Mouse (Mus musculus): ENCODE measurements around the gene Serpina3a. TPM values are rescaled to one million over a fixed set of nuclear protein-coding genes. Genes with fewer than 3 reads are reported as not detected.

Gene Serpina3a
- polyA plus RNA-seq, 1 experiment from 2014 or later: not detected

DNA sequence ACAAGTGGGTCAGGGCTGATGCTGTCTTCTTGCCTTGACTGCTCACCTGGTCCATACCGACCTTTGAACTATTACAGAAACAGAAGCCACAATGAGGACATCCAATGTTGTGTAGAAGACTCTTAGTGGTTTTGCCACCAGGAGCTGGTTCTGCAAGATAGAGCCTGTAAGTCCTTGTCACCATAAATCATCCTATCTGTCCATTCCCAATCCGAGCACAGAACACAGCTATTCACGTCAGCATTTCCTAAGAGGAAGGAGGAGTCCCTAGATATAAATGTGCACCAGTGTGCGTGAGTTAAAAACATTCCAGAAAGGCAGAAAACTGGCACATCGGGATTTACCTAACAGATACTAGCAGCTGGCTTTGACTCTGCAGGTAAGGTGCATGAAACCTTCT is 15.2 kb downstream of the Serpina3a start, which contains the start of gene Serpina3b:
Gene Serpina3b, plus strand, starts transcription at position 301 of the 400 bp plus-strand sequence.
- 87% methylated on average over 5 of the region's 5 CpGs for WGBS
- Histone ChIP-seq H3K4me3 (ENCODE audit: low read depth, low read length) (no peak within 1 kb of the TSS), H3K27me3 (ENCODE audit: control insufficient read depth, insufficient read depth, low read length) (no peaks in the 10 kb centered on the region), H3K4me2 (ENCODE audit: low read depth, low read length, severe bottlenecking) (no peak within 1 kb of the TSS), H3K9me3 (ENCODE audit: control insufficient read depth, low read length) (no peaks in the 10 kb centered on the region), H3K36me3 (ENCODE audit: control insufficient read depth, insufficient read depth, low read length) (no peaks in the 10 kb centered on the region), H3K4me1 (replicated peaks; ENCODE audit: control insufficient read depth, insufficient read depth, low read length) (no peaks in the 10 kb centered on the region), H3K9ac (ENCODE audit: low read length) (no peak within 1 kb of the TSS), H3K27ac (ENCODE audit: low read depth, low read length) (no peak within 1 kb of the TSS)
- ATAC-seq (replicated peaks; ENCODE audit: low FRiP score): no peak
- no peak for DNase-seq (ENCODE audit: low spot score)

DNA sequence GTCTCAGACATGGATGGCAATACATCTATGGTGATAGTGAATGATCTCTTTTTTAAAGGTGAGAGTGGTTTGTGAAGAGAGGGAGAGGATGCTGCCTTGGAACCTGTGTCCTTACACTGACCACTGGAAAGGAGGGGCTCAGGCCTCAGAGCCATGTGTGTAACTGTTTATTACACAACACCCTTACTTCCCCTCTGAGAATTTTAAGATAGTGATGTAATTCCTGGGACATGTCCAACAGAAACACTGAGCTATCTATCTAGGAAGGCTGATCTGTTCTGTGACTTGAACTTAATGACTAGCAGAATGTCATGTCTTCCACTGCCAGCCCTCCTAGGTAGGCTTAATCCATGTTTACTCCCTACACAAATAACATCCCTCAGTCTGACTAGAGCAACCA is 18.5 kb downstream of the Serpina3a start:
- H3K36me3 ChIP-seq (ENCODE audit: control insufficient read depth, insufficient read depth, low read length): no peaks in the 10 kb centered on the region
- no peak overlapping the region for H3K4me3 ChIP-seq (ENCODE audit: low read depth, low read length)
- no peak overlapping the region for H3K27ac ChIP-seq (ENCODE audit: low read depth, low read length)
- DNase-seq (ENCODE audit: low spot score) (no peak), ATAC-seq (replicated peaks; ENCODE audit: low FRiP score) (no peak)
- H3K4me1 ChIP-seq (replicated peaks; ENCODE audit: control insufficient read depth, insufficient read depth, low read length): no peaks in the 10 kb centered on the region
- no peak overlapping the region for H3K4me2 ChIP-seq (ENCODE audit: low read depth, low read length, severe bottlenecking)
- H3K27me3 ChIP-seq (ENCODE audit: control insufficient read depth, insufficient read depth, low read length): no peaks in the 10 kb centered on the region
- H3K9me3 ChIP-seq (ENCODE audit: control insufficient read depth, low read length): no peaks in the 10 kb centered on the region
- no peak overlapping the region for H3K9ac ChIP-seq (ENCODE audit: low read length)

DNA sequence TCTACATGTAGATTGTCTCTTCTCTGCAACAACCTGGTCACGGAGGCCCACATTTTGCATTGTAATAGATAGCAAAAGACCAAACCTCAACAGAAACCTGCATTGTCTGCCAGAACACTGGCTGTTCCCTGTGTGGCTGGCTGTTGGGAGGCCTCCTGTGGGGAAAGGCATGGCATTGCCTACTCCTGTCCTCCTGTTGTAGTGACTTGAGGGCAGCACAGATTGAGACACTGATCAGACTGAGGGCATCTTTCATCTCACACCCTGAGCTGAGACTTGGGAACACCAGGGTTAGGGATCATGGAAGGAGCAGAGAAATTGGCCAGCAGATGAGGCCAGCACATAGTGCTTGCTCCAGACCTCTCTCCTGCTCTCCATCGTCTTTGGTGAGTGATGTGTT is 25.7 kb downstream of the Serpina3a start:
- DNase-seq (ENCODE audit: low spot score): no peak
- 89% methylated on average over 2 of the region's 2 CpGs for WGBS
- H3K27ac ChIP-seq (ENCODE audit: low read depth, low read length): no peak overlapping the region
- H3K4me1 ChIP-seq (replicated peaks; ENCODE audit: control insufficient read depth, insufficient read depth, low read length): no peaks in the 10 kb centered on the region
- no peaks in the 10 kb centered on the region for H3K36me3 ChIP-seq (ENCODE audit: control insufficient read depth, insufficient read depth, low read length)
- no peaks in the 10 kb centered on the region for H3K27me3 ChIP-seq (ENCODE audit: control insufficient read depth, insufficient read depth, low read length)
- no peak overlapping the region for H3K4me2 ChIP-seq (ENCODE audit: low read depth, low read length, severe bottlenecking)
- no peaks in the 10 kb centered on the region for H3K9me3 ChIP-seq (ENCODE audit: control insufficient read depth, low read length)
- no peak overlapping the region for H3K9ac ChIP-seq (ENCODE audit: low read length)
- H3K4me3 ChIP-seq (ENCODE audit: low read depth, low read length): no peak overlapping the region
- no peak for ATAC-seq (replicated peaks; ENCODE audit: low FRiP score)

DNA sequence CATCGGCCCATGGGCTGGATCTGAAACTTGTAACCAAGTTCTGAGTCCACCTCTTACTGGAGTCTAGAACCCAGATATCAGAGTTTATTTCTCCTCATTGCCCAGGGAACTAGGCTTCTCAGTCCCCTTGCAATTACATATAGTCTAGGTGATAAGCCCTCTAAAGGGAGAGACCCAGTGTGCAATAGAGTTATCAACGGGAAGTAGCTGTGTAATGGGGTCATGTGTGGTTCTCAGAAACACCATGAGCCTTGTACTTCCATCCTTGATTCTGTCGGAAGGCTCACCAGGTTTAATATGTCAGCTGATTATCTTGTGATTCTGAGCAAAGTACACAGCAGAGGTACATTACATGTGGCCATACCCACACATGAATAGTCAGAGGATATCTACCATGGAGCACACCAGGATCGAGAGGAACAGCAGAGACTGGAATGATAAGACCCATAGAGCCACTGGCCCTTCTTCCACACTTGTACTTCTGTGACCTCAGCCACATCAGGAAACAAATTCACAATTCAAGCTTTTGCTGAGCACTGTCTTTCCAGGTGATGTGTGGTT is 28.1 kb downstream of the Serpina3a start:
- ATAC-seq (replicated peaks; ENCODE audit: low FRiP score) (no peak), DNase-seq (ENCODE audit: low spot score) (no peak)
- WGBS: 87% methylated on average over 4 of the region's 4 CpGs
- Histone ChIP-seq H3K9me3 (ENCODE audit: control insufficient read depth, low read length) (no peaks in the 10 kb centered on the region), H3K27me3 (ENCODE audit: control insufficient read depth, insufficient read depth, low read length) (no peaks in the 10 kb centered on the region), H3K36me3 (ENCODE audit: control insufficient read depth, insufficient read depth, low read length) (no peaks in the 10 kb centered on the region), H3K9ac (ENCODE audit: low read length) (no peak overlapping the region), H3K4me2 (ENCODE audit: low read depth, low read length, severe bottlenecking) (no peak overlapping the region), H3K4me1 (replicated peaks; ENCODE audit: control insufficient read depth, insufficient read depth, low read length) (no peaks in the 10 kb centered on the region), H3K4me3 (ENCODE audit: low read depth, low read length) (no peak overlapping the region), H3K27ac (ENCODE audit: low read depth, low read length) (no peak overlapping the region)

- DNase-seq (ENCODE audit: low spot score) (no peak), ATAC-seq (replicated peaks; ENCODE audit: low FRiP score) (no peak)
- Histone ChIP-seq H3K27me3 (ENCODE audit: control insufficient read depth, insufficient read depth, low read length) (no peaks in the 10 kb centered on the region), H3K9ac (ENCODE audit: low read length) (no peak overlapping the region), H3K9me3 (ENCODE audit: control insufficient read depth, low read length) (no peaks in the 10 kb centered on the region), H3K36me3 (ENCODE audit: control insufficient read depth, insufficient read depth, low read length) (no peaks in the 10 kb centered on the region), H3K4me3 (ENCODE audit: low read depth, low read length) (no peak overlapping the region), H3K27ac (ENCODE audit: low read depth, low read length) (no peak overlapping the region), H3K4me1 (replicated peaks; ENCODE audit: control insufficient read depth, insufficient read depth, low read length) (no peaks in the 10 kb centered on the region), H3K4me2 (ENCODE audit: low read depth, low read length, severe bottlenecking) (no peak overlapping the region)
- 75% methylated on average over 1 of the region's 1 CpGs for WGBS
Measured at GRCm38 (mm10) chr12:104141506-104141905, 29.0 kb downstream of the Serpina3a start.

DNA sequence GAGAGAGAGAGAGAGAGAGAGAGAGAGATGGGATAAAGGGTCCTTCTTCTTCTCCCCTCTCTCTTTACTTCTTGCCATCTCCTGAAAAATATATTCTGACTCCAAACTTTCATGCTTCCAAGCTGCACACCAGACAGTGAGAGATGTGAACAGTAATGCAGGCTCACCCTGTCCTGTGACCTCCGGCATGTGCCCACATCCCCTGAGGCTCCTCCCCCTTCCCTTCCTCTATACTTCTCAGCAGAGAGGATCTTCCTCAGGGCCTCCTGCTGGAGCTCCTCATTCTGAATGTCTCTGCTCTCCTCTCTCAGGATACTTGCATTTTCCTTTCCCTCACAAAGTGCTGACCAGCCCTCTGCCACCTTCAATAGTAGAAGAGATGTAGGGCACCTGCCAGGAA is 29.9 kb downstream of the Serpina3a start:
- Histone ChIP-seq H3K27ac (ENCODE audit: low read depth, low read length) (no peak overlapping the region), H3K9ac (ENCODE audit: low read length) (no peak overlapping the region), H3K4me1 (replicated peaks; ENCODE audit: control insufficient read depth, insufficient read depth, low read length) (no peaks in the 10 kb centered on the region), H3K4me2 (ENCODE audit: low read depth, low read length, severe bottlenecking) (no peak overlapping the region), H3K4me3 (ENCODE audit: low read depth, low read length) (no peak overlapping the region), H3K36me3 (ENCODE audit: control insufficient read depth, insufficient read depth, low read length) (no peaks in the 10 kb centered on the region), H3K9me3 (ENCODE audit: control insufficient read depth, low read length) (no peaks in the 10 kb centered on the region), H3K27me3 (ENCODE audit: control insufficient read depth, insufficient read depth, low read length) (no peaks in the 10 kb centered on the region)
- ATAC-seq (replicated peaks; ENCODE audit: low FRiP score): no peak
- 81% methylated on average over 1 of the region's 1 CpGs for WGBS
- DNase-seq (ENCODE audit: low spot score): no peak

DNA sequence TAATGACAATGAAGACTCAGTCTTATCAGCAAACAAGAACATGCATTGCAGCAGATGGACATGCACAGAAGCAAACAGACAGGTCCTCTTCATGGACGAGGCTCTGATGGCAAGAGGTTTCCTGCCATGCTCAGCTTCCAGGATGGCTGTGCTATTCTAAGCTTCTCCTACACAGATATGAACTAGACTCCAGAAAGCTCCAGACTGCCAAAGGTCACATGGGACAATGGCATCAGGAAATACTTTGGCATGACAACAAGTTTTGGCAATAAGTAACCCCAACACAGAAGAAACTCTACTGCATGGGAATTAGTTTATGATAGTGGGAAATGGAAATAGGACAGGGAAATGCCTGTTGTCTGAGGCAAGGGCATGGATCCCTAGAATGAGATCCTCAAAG is 30.8 kb downstream of the Serpina3a start:
- Histone ChIP-seq H3K9me3 (ENCODE audit: control insufficient read depth, low read length) (no peaks in the 10 kb centered on the region), H3K4me2 (ENCODE audit: low read depth, low read length, severe bottlenecking) (no peak overlapping the region), H3K36me3 (ENCODE audit: control insufficient read depth, insufficient read depth, low read length) (no peaks in the 10 kb centered on the region), H3K4me1 (replicated peaks; ENCODE audit: control insufficient read depth, insufficient read depth, low read length) (no peaks in the 10 kb centered on the region), H3K27ac (ENCODE audit: low read depth, low read length) (no peak overlapping the region), H3K4me3 (ENCODE audit: low read depth, low read length) (no peak overlapping the region), H3K27me3 (ENCODE audit: control insufficient read depth, insufficient read depth, low read length) (no peaks in the 10 kb centered on the region), H3K9ac (ENCODE audit: low read length) (no peak overlapping the region)
- ATAC-seq (replicated peaks; ENCODE audit: low FRiP score) (no peak), DNase-seq (ENCODE audit: low spot score) (no peak)
- WGBS: 80% methylated on average over 1 of the region's 1 CpGs

GRCm38 (mm10) chr12:104145571-104145970 is 33.0 kb downstream of the Serpina3a start:
- Histone ChIP-seq H3K4me1 (replicated peaks; ENCODE audit: control insufficient read depth, insufficient read depth, low read length) (no peaks in the 10 kb centered on the region), H3K4me2 (ENCODE audit: low read depth, low read length, severe bottlenecking) (no peak overlapping the region), H3K36me3 (ENCODE audit: control insufficient read depth, insufficient read depth, low read length) (no peaks in the 10 kb centered on the region), H3K27me3 (ENCODE audit: control insufficient read depth, insufficient read depth, low read length) (no peaks in the 10 kb centered on the region), H3K9me3 (ENCODE audit: control insufficient read depth, low read length) (no peaks in the 10 kb centered on the region), H3K4me3 (ENCODE audit: low read depth, low read length) (no peak overlapping the region), H3K27ac (ENCODE audit: low read depth, low read length) (no peak overlapping the region), H3K9ac (ENCODE audit: low read length) (no peak overlapping the region)
- no peak for ATAC-seq (replicated peaks; ENCODE audit: low FRiP score)
- 83% methylated on average over 2 of the region's 2 CpGs for WGBS
- no peak for DNase-seq (ENCODE audit: low spot score)

DNA sequence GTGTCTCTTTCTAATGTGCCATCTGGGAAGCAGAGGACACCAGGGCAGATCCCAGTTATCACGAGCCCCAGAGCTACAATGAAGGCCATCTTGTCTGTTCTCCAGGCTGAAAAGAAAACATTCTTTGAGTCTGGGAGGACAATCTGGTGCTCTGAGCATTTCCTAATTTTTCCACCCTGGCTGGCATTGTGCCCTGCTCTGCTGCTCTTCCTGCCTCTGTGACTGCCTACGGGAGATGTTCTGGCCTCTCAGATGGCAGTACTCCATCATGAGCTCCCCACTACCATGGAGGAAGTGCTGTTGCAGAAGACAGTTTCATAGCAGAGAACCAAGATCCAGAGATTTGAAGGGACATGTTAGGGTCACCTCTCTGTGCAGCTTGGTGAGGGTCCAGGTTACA is 39.5 kb downstream of the Serpina3a start:
- Histone ChIP-seq H3K9ac (ENCODE audit: low read length) (no peak overlapping the region), H3K9me3 (ENCODE audit: control insufficient read depth, low read length) (no peaks in the 10 kb centered on the region), H3K27me3 (ENCODE audit: control insufficient read depth, insufficient read depth, low read length) (no peaks in the 10 kb centered on the region), H3K27ac (ENCODE audit: low read depth, low read length) (no peak overlapping the region), H3K4me2 (ENCODE audit: low read depth, low read length, severe bottlenecking) (no peak overlapping the region), H3K4me3 (ENCODE audit: low read depth, low read length) (no peak overlapping the region), H3K4me1 (replicated peaks; ENCODE audit: control insufficient read depth, insufficient read depth, low read length) (no peaks in the 10 kb centered on the region), H3K36me3 (ENCODE audit: control insufficient read depth, insufficient read depth, low read length) (no peaks in the 10 kb centered on the region)
- WGBS: 89% methylated on average over 2 of the region's 2 CpGs
- DNase-seq (ENCODE audit: low spot score) (no peak), ATAC-seq (replicated peaks; ENCODE audit: low FRiP score) (no peak)

Measured in forebrain, embryonic 11.5 days (tissue).